Mouse (Mus musculus) gastrocnemius, adult 18-20 months (tissue): ENCODE measurements around the gene Olfr1361. TPM values are rescaled to one million over a fixed set of nuclear protein-coding genes. Genes with fewer than 3 reads are reported as not detected.
A peak's percentile ranks its signal among the peaks of the same experiment; 100 is the strongest.

Experiments used
- DNase-seq: peaks from one replicate; pipeline ENCODE4 v3.0.0; 2021; ENCODE audit warnings: low spot score
- long read RNA-seq, 2 experiments: library from polyadenylated mRNA; stranded (forward); transcript quantifications; one replicate each; pipeline ENCODE4 v2.0.0; 2021
- total RNA-seq, 2 experiments: library from RNA; stranded (reverse); gene quantifications; 2 replicates each; pipeline ENCODE4 v1.2.3; 2021

Olfr1361 gene
- total RNA-seq = not detected
- long read RNA-seq, experiment 1 = 0 reads
- long read RNA-seq, experiment 2 = 0 reads

GRCm38 (mm10) chr13:21663286-21663685 is at the start of gene Olfr1361:
Gene Olfr1361 (minus strand): TSS chr13:21663386.
- no peak for DNase-seq

GRCm38 (mm10) chr13:21711698-21712097 is 48.5 kb upstream of the Olfr1361 start:
- DNase-seq = no peak

- peak; percentile 81 for DNase-seq
These were observed 47.8 kb upstream of the Olfr1361 start for GRCm38 (mm10) chr13:21710821-21711525.

DNA sequence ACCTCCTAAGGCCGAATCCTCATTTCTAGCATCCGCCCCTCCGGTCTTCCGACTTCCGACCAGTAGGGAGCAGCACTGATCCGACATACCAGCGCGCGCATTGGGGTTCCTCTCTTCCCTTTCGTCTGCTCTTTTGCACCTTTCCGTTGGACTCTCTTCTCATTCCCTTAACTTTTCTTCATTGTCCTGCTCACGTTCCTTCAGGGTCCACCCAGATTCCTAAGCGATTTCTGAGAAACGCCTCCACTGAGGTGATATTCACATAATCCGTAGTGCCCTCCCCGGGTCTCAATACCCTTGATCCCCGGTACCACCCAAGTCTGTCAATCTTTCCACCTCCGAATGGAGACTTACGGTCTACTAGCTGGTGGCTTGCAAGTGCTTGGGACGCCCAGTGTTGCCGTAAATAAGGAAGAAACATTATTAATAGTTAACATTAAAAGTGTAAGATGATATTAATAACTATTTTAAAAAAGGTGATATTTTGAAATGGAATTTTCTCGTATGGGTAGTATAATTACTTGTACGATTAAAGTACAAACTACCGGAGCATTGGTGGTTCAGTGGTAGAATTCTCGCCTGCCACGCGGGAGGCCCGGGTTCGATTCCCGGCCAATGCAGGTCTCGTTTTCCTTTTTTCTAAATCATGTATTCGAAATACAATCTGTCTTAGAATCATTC is 47.0 kb upstream of the Olfr1361 start:
- peak; percentile 89 for DNase-seq

GRCm38 (mm10) chr13:21706669-21707068 is 43.5 kb upstream of the Olfr1361 start:
- DNase-seq = no peak

DNA sequence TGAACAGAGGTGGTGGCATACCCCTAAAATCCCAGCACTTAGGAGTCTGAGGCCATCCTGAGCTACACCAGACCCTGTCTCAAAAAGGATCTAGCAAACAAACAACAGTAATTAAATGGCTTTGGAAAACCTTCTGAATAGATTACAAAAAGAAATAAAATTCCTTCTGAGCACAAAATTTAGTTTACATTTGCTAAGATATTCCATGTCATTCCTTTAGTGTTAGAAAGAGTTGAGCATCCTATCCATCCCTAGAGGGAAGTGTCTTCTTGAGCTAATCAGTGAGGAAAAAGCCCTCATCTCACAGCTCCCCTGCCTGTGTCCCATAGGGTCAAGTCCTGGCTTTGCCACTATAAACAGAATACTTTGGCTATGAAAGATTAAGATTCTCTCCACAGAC is 34.6 kb upstream of the Olfr1361 start, which contains the start of gene Olfr1359:
TSS of gene Olfr1359 (plus strand) at position 301 of the 400 bp plus-strand sequence.
- DNase-seq = no peak

DNA sequence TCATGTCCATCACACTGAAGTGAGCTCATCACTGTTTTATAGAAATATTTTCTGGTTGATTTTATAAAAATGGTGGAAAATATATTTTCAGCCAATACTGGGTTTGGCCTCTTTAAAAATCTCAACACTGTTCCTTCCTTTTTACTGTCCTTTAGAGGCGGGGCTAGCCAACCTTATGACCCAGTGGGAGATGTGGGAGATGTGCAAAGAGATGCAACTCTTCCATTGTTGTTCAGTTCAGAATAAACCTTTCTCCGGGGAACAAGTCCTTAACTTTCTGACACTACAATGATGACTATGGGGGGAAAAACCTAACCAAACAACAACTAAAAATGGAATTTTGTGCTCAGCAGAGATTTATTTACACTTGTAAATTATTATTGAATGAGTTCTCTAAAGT is 14.1 kb upstream of the Olfr1361 start, which contains the start of gene Olfr1360:
TSS of gene Olfr1360 (minus strand) at position 101 of the 400 bp plus-strand sequence.
- DNase-seq = no peak

DNA sequence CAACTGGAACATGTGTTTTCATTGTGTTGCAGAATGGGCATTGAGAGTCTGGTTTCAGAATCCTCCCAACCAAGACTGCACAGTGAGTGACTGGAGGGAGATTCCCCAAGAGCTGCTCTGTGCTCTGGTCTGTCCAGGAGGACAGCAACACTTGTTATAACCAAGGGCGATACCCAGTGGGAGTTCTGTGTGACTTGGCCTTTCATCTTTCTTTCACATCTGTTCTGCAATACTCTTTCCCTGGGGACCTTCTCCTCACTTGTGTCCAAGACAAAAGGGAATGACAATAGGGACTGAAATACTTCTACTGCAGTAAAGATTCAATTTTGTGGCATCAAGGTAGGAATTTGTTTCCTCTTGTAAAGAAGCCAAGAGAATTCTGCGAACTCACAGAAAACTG is 20.8 kb downstream of the Olfr1361 start, which contains the start of gene Olfr11:
TSS of gene Olfr11 (minus strand) at position 101 of the 400 bp plus-strand sequence.
- DNase-seq = no peak

DNA sequence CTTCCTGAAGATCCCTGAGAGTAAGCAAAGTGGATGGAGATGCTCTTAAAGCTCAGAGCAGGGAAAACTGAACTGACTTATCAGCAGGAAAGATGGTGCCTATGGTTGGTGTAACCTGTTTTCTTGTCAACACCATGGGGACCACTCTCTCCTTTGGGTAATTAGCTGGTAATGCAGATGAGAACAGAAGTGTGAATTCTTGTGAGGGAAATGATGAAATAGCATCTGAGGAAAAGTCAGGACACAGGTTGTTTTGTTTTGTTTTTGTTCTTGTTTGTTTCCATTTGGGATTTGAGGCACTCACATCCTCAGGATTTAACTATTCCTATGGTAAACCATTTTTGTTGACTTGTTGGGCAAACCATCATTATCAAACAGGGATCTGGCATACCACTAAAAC is 49.3 kb downstream of the Olfr1361 start, which contains the start of gene Olfr1362:
TSS of gene Olfr1362 (minus strand) at position 101 of the 400 bp plus-strand sequence.
- no peak for DNase-seq

Other genes with a start within 250 kb of the Olfr1361 start
- under 1 TPM; 0.31 to 0.39 TPM for gene Pgbd1, start 222.3 kb downstream of the Olfr1361 start, total RNA-seq
- 10 to 100 TPM; 13.1 to 14.1 TPM for gene Zscan26, start 209.7 kb downstream of the Olfr1361 start, total RNA-seq
- under 1 TPM; 0.19 to 0.21 TPM for gene Nkapl, start 194.9 kb downstream of the Olfr1361 start, total RNA-seq
- gene Zkscan4, start 184.5 kb downstream of the Olfr1361 start, total RNA-seq = under 1 TPM; 0.40 to 0.73 TPM
- gene Gm10065, start 183.9 kb downstream of the Olfr1361 start, total RNA-seq = not detected
- 10 to 100 TPM; 22.8 to 23.3 TPM for gene AK157302, start 168.2 kb downstream of the Olfr1361 start, total RNA-seq
- 100 to 1,000 TPM; 144 to 150 TPM for gene Gm11273, start 162.0 kb downstream of the Olfr1361 start, total RNA-seq
- 1 to 10 TPM; 6.2 to 6.3 TPM for gene Zkscan8, start 132.3 kb downstream of the Olfr1361 start, total RNA-seq
- gene Olfr1366, start 120.6 kb downstream of the Olfr1361 start, total RNA-seq = not detected
- not detected for gene Olfr1535, start 103.5 kb downstream of the Olfr1361 start, total RNA-seq
- gene Olfr1364, start 81.6 kb downstream of the Olfr1361 start, total RNA-seq = not detected
- not detected for gene Olfr1362, start 49.4 kb downstream of the Olfr1361 start, total RNA-seq
- gene Olfr11, start 20.9 kb downstream of the Olfr1361 start, total RNA-seq = not detected
- not detected for gene Olfr1360, start 14.0 kb upstream of the Olfr1361 start, total RNA-seq
- not detected for gene Olfr1359, start 34.7 kb upstream of the Olfr1361 start, total RNA-seq
- 1 to 10 TPM; 3.4 to 3.7 TPM for gene Hist1h2bl, start 52.8 kb upstream of the Olfr1361 start, total RNA-seq
- gene Hist1h2ai, start 53.0 kb upstream of the Olfr1361 start, total RNA-seq = 1 to 10 TPM in 1 of 2 experiments, not detected in 1; 1.5 TPM
- gene Hist1h3h, start 54.3 kb upstream of the Olfr1361 start, total RNA-seq = 1 to 10 TPM in 1 of 2 experiments, not detected in 1; 2.3 TPM
- gene Hist1h2bm, start 58.7 kb upstream of the Olfr1361 start, total RNA-seq = not detected
- gene Hist1h4j, start 71.7 kb upstream of the Olfr1361 start, total RNA-seq = under 1 TPM; 0.43 to 0.59 TPM
- gene Hist1h4k, start 87.1 kb upstream of the Olfr1361 start, total RNA-seq = 10 to 100 TPM; 15.2 to 22.0 TPM
- not detected for gene Hist1h2ak, start 90.4 kb upstream of the Olfr1361 start, total RNA-seq
- 1 to 10 TPM in 1 of 2 experiments, not detected in 1; 1.1 TPM for gene Hist1h2bn, start 90.7 kb upstream of the Olfr1361 start, total RNA-seq
- under 1 TPM; 0.32 to 0.52 TPM for gene Hist1h1b, start 117.2 kb upstream of the Olfr1361 start, total RNA-seq
- gene Hist1h3i, start 120.0 kb upstream of the Olfr1361 start, total RNA-seq = 10 to 100 TPM; 12.0 to 12.2 TPM
- not detected for gene Hist1h2an, start 123.8 kb upstream of the Olfr1361 start, total RNA-seq
- gene Hist1h2bp, start 124.1 kb upstream of the Olfr1361 start, total RNA-seq = not detected
- 10 to 100 TPM; 14.4 to 17.7 TPM for gene Hist1h2bq, start 146.8 kb upstream of the Olfr1361 start, total RNA-seq
- 1 to 10 TPM; 3.1 to 3.5 TPM for gene Hist1h2ao, start 147.1 kb upstream of the Olfr1361 start, total RNA-seq
- gene Hist1h4m, start 148.4 kb upstream of the Olfr1361 start, total RNA-seq = 10 to 100 TPM; 46.0 to 49.7 TPM
- gene Hist1h4n, start 168.8 kb upstream of the Olfr1361 start, total RNA-seq = 1 to 10 TPM; 5.3 to 9.1 TPM
- not detected for gene Hist1h2ap, start 170.1 kb upstream of the Olfr1361 start, total RNA-seq
- 10 to 100 TPM; 14.3 to 17.8 TPM for gene Hist1h2br, start 170.4 kb upstream of the Olfr1361 start, total RNA-seq